Mouse (Mus musculus): ENCODE results near the gene Idh2. TPM values are rescaled to one million over a fixed set of nuclear protein-coding genes. Genes with fewer than 3 reads are reported as not detected.

Idh2 gene
- total and polyA plus RNA-seq, 3 experiments, result 121 to 268 (median 181) TPM

GRCm38 (mm10) chr7:80160945-80161306, 45.7 kb upstream of the Idh2 start:
- H3K79me2 ChIP-seq (ENCODE audit: control insufficient read depth, insufficient read depth, low read length, poor library complexity), result no peaks in the 10 kb centered on the region
- no peaks in the 10 kb centered on the region for H3K27me3 ChIP-seq (ENCODE audit: control insufficient read depth in 1 of 2, insufficient read depth in 2 of 2, low read length in 2 of 2)
- no peaks in the 10 kb centered on the region for H3K9me3 ChIP-seq (replicated peaks; ENCODE audit: insufficient read depth, low read length)
- no peak overlapping the region for H3K9ac ChIP-seq (ENCODE audit: control insufficient read depth, low read depth, low read length, poor library complexity, severe bottlenecking)
- no peak overlapping the region for H3K4me3 ChIP-seq (ENCODE audit: control insufficient read depth in 1 of 2, insufficient read depth in 1 of 2, low read depth in 2 of 2, low read length in 2 of 2)
- TF ChIP-seq GABPA (IDR thresholded peaks at IDR 0.05; ENCODE audit: low read depth, low read length) (no peak), SMC3 (IDR thresholded peaks at IDR 0.05; ENCODE audit: low read depth, low read length) (no peak), USF2 (IDR thresholded peaks at IDR 0.05; ENCODE audit: borderline replicate concordance in 1 of 2, insufficient read depth in 1 of 2, low read depth in 1 of 2, low read length in 2 of 2) (0 out of 4 replicates have a peak, but pooled peaks of 1 of the 2 experiments have one; percentile 44), POLR2AphosphoS5 (IDR thresholded peaks at IDR 0.05; ENCODE audit: borderline replicate concordance, low read depth, low read length) (no peak), MYC (IDR thresholded peaks at IDR 0.05; ENCODE audit: low read depth, low read length) (no peak), JUND (IDR thresholded peaks at IDR 0.05; ENCODE audit: low read depth, low read length) (no peak), MXI1 (IDR thresholded peaks at IDR 0.05; ENCODE audit: low read depth, low read length) (no peak), TBP (IDR thresholded peaks at IDR 0.05; ENCODE audit: low read depth, low read length) (no peak), ZC3H11A (IDR thresholded peaks at IDR 0.05; ENCODE audit: low read depth, low read length) (no peak), USF1 (IDR thresholded peaks at IDR 0.05; ENCODE audit: low read depth, low read length) (peak; percentile 81), ZMIZ1 (IDR thresholded peaks at IDR 0.05; ENCODE audit: low read depth, low read length) (no peak)
- DNase-seq (ENCODE audit: low read depth, low spot score), result no peak
- H3K36me3 ChIP-seq (ENCODE audit: control insufficient read depth in 1 of 2, insufficient read depth in 2 of 2, low read length in 2 of 2), result peaks cover 0 to 7% of the 10 kb centered on the region in 2 experiments; a peak in 2 of 4 replicates
- H3K4me1 ChIP-seq (ENCODE audit: control insufficient read depth in 1 of 2, insufficient read depth in 2 of 2, low read length in 2 of 2), result peaks cover 2 to 16% of the 10 kb centered on the region in 2 experiments
- H3K27ac ChIP-seq (ENCODE audit: control insufficient read depth, low read depth, low read length), result no peak overlapping the region

- Histone ChIP-seq H3K27ac (ENCODE audit: control insufficient read depth, low read depth, low read length) (no peak overlapping the region), H3K36me3 (ENCODE audit: control insufficient read depth in 1 of 2, insufficient read depth in 2 of 2, low read length in 2 of 2) (peaks cover 0 to 2% of the 10 kb centered on the region in 2 experiments; a peak in 1 of 4 replicates), H3K9ac (ENCODE audit: control insufficient read depth, low read depth, low read length, poor library complexity, severe bottlenecking) (no peak overlapping the region), H3K4me3 (ENCODE audit: control insufficient read depth in 1 of 2, insufficient read depth in 1 of 2, low read depth in 2 of 2, low read length in 2 of 2) (no peak overlapping the region), H3K27me3 (ENCODE audit: control insufficient read depth in 1 of 2, insufficient read depth in 2 of 2, low read length in 2 of 2) (no peaks in the 10 kb centered on the region), H3K79me2 (ENCODE audit: control insufficient read depth, insufficient read depth, low read length, poor library complexity) (no peaks in the 10 kb centered on the region), H3K4me1 (ENCODE audit: control insufficient read depth in 1 of 2, insufficient read depth in 2 of 2, low read length in 2 of 2) (peaks cover 0 to 13% of the 10 kb centered on the region in 2 experiments; a peak in 1 of 4 replicates), H3K9me3 (replicated peaks; ENCODE audit: insufficient read depth, low read length) (no peaks in the 10 kb centered on the region)
- TF ChIP-seq EP300 (IDR thresholded peaks at IDR 0.05; ENCODE audit: low read depth in 1 of 2, low read length in 2 of 2) (no peak), E2F4 (IDR thresholded peaks at IDR 0.05; ENCODE audit: borderline replicate concordance, low read depth, low read length) (no peak), MEF2A (IDR thresholded peaks at IDR 0.05; ENCODE audit: extremely low read depth, insufficient replicate concordance, low read depth, low read length, poor library complexity, severe bottlenecking) (no peak), ZKSCAN1 (IDR thresholded peaks at IDR 0.05; ENCODE audit: low read depth, low read length) (no peak), CHD2 (IDR thresholded peaks at IDR 0.05; ENCODE audit: low read length) (no peak), MXI1 (IDR thresholded peaks at IDR 0.05; ENCODE audit: low read depth, low read length) (no peak), SMC3 (IDR thresholded peaks at IDR 0.05; ENCODE audit: low read depth, low read length) (no peak), MYC (IDR thresholded peaks at IDR 0.05; ENCODE audit: low read depth, low read length) (no peak), MAX (IDR thresholded peaks at IDR 0.05; ENCODE audit: low read length) (no peak), RAD21 (IDR thresholded peaks at IDR 0.05; ENCODE audit: low read depth, low read length) (no peak), BHLHE40 (IDR thresholded peaks at IDR 0.05; ENCODE audit: borderline replicate concordance, low read depth, low read length) (no peak), POLR2A (IDR thresholded peaks at IDR 0.05; ENCODE audit: control insufficient read depth in 1 of 2, insufficient read depth in 1 of 2, low read depth in 1 of 2, low read length in 2 of 2, poor library complexity in 1 of 2) (no peak), USF2 (IDR thresholded peaks at IDR 0.05; ENCODE audit: borderline replicate concordance in 1 of 2, insufficient read depth in 1 of 2, low read depth in 1 of 2, low read length in 2 of 2) (no peak), ELF1 (IDR thresholded peaks at IDR 0.05; ENCODE audit: low read depth, low read length) (no peak), MYB (IDR thresholded peaks at IDR 0.05; ENCODE audit: low read depth, low read length) (no peak)
- no peak for DNase-seq (ENCODE audit: low read depth, low spot score)
Measured at GRCm38 (mm10) chr7:80160293-80160944, 45.2 kb upstream of the Idh2 start.
